Mouse (Mus musculus) midbrain, embryonic 10.5 days (tissue): ENCODE measurements around the gene Gm13275. TPM values are rescaled to one million over a fixed set of nuclear protein-coding genes. Genes with fewer than 3 reads are reported as not detected.
"Not testable (repeated sequence)": the region's sequence is repeated elsewhere in the genome, so short reads cannot be mapped to it uniquely, and the experiment has no call there.

Source experiments
- DNase-seq: peaks from one replicate; pipeline ENCODE4 v3.0.0-alpha.2; 2017; ENCODE audit warnings: low spot score
- H3K27ac ChIP-seq: fragments of 300-500 bp; sonication (generic); replicated peaks from 2 replicates; pipeline ENCODE4 v1.5.1; 2016; ENCODE audit warnings: mild to moderate bottlenecking
- H3K27me3 ChIP-seq: fragments of 300-500 bp; sonication (generic); 2 replicates; pipeline ENCODE4 v1.6.1; 2016; ENCODE audit warnings: low read depth, mild to moderate bottlenecking; ENCODE audit not compliant: poor library complexity, severe bottlenecking
- H3K36me3 ChIP-seq: fragments of 300-500 bp; sonication (generic); 2 replicates; pipeline ENCODE4 v1.6.1; 2016; ENCODE audit warnings: mild to moderate bottlenecking, moderate library complexity
- H3K4me1 ChIP-seq: fragments of 300-500 bp; sonication (generic); 2 replicates; pipeline ENCODE4 v1.6.1; 2016
- H3K4me3 ChIP-seq: fragments of 300-500 bp; sonication (generic); 2 replicates; pipeline ENCODE4 v1.5.1; 2016; ENCODE audit warnings: mild to moderate bottlenecking, moderate library complexity
- H3K9me3 ChIP-seq: fragments of 300-500 bp; sonication (generic); replicated peaks from 2 replicates; pipeline ENCODE4 v1.6.1; 2016; ENCODE audit warnings: mild to moderate bottlenecking
- WGBS: fragments of 180-500 bp; shearing (Covaris S2); methylation state at CpG from one replicate; pipeline ENCODE4 v1.1.7; 2016; 5-methylcytosine and 5-hydroxymethylcytosine counted together
- polyA plus RNA-seq: library from polyadenylated mRNA; unstranded; fragments of >200 nt; fragmentation: Nextera tagmentation; extraction: Ambion mirVana; gene quantifications from 2 replicates; pipeline ENCODE4 v1.2.1, GENCODE M21; 2016

Gene Gm13275
- polyA plus RNA-seq, 1 experiment from 2014 or later: not detected

DNA sequence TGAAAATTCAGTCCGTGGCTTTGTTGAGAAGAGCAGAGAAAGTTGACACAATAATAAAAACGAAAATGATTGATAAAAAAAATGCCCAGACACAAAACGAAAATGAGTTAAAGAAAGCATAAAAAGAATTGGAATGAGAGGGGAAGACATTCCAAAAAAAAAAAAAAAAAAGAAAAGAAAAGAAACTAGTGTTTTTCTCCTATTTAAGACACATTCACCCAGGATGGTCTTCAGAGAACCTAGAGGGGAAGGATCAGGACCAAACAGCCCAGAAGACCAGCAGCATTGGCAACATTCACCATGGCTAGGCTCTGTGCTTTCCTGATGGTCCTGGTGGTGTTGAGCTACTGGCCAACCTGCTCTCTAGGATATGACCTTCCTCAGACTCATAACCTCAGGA, 21.6 kb downstream of the Gm13275 start, which contains the start of gene Ifna7:
Gene Ifna7, plus strand, starts transcription at position 301 of the 400 bp plus-strand sequence.
- H3K36me3 ChIP-seq: no peaks in the 10 kb centered on the region
- no peaks in the 10 kb centered on the region for H3K9me3 ChIP-seq
- H3K4me1 ChIP-seq: no peaks in the 10 kb centered on the region
- H3K27ac ChIP-seq: no peak within 1 kb of the TSS
- H3K27me3 ChIP-seq: no peaks in the 10 kb centered on the region
- DNase-seq: no peak
- no peak within 1 kb of the TSS for H3K4me3 ChIP-seq
- WGBS: 64% methylated on average over 3 of the region's 3 CpGs

- WGBS: 86% methylated on average over 1 of the region's 1 CpGs
- Histone ChIP-seq H3K4me3 (no peak within 1 kb of the TSS), H3K27ac (no peak within 1 kb of the TSS), H3K36me3 (no peaks in the 10 kb centered on the region), H3K4me1 (no peaks in the 10 kb centered on the region), H3K27me3 (no peaks in the 10 kb centered on the region), H3K9me3 (no peaks in the 10 kb centered on the region)
- DNase-seq: no peak
Observed at GRCm38 (mm10) chr4:88819659-88820058, 25.4 kb downstream of the Gm13275 start, which contains the start of gene Ifna11. Ifna11 (plus strand) TSS chr4:88819959.

DNA sequence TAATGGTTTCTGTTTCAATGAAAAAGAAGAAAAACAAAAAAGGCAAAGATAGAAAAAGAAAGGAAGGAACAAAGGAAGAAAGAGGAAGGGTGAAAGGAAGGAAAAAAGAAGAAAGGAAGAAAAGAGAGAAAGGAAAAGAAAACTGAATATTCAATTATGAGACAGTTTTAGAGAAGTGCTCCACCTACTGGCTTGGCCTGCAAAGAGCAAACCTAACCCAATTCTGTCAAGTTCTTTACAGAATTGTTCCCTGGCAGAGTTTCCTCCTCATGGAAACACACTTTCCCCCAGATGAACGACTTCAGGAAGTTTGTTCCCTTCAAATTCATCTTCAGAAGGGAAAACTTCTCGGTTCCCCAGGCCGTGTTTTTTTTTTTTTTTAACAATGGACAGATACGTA, 28.7 kb downstream of the Gm13275 start:
- Histone ChIP-seq H3K27ac (no peak overlapping the region), H3K27me3 (no peaks in the 10 kb centered on the region), H3K4me1 (no peaks in the 10 kb centered on the region), H3K36me3 (no peaks in the 10 kb centered on the region), H3K4me3 (no peak overlapping the region), H3K9me3 (no peaks in the 10 kb centered on the region)
- DNase-seq: no peak
- WGBS: 29% methylated on average over 4 of the region's 4 CpGs

DNA sequence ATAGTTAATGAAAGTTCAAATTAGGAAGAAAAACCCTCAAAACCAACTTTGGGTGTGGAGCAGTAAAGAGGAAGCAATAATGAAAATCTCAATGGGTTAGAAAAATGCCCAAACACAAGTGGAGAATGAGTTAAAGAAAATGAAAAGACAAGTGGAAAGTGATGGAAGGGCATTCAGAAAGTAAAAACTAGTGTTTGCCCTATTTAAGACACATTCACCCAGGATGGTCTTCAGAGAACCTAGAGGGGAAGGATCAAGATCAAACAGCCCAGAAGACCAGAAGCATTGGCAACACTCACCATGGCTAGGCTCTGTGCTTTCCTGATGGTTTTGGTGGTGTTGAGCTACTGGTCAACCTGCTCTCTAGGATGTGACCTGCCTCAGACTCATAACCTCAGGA, 32.8 kb downstream of the Gm13275 start, which contains the start of gene Ifna6:
Gene Ifna6, plus strand, starts transcription at position 301 of the 400 bp plus-strand sequence.
- not testable (repeated sequence) for H3K27ac ChIP-seq, DNase-seq, H3K27me3 ChIP-seq, H3K9me3 ChIP-seq, H3K4me1 ChIP-seq, H3K4me3 ChIP-seq, H3K36me3 ChIP-seq

- Histone ChIP-seq H3K4me3 (no peak overlapping the region), H3K4me1 (no peaks in the 10 kb centered on the region), H3K36me3 (no peaks in the 10 kb centered on the region), H3K27ac (no peak overlapping the region), H3K9me3 (no peaks in the 10 kb centered on the region), H3K27me3 (no peaks in the 10 kb centered on the region)
- 31% methylated on average over 4 of the region's 4 CpGs for WGBS
- DNase-seq: no peak
Observed at GRCm38 (mm10) chr4:88830523-88830922, 36.2 kb downstream of the Gm13275 start.

- not testable (repeated sequence) for H3K4me3 ChIP-seq, H3K4me1 ChIP-seq, H3K36me3 ChIP-seq, H3K27me3 ChIP-seq, H3K9me3 ChIP-seq, DNase-seq, H3K27ac ChIP-seq
- 70% methylated on average over 1 of the region's 1 CpGs for WGBS
Observed at GRCm38 (mm10) chr4:88835225-88835624, 40.9 kb downstream of the Gm13275 start, which contains the start of gene Ifna5. Ifna5 (plus strand) TSS chr4:88835525.

DNA sequence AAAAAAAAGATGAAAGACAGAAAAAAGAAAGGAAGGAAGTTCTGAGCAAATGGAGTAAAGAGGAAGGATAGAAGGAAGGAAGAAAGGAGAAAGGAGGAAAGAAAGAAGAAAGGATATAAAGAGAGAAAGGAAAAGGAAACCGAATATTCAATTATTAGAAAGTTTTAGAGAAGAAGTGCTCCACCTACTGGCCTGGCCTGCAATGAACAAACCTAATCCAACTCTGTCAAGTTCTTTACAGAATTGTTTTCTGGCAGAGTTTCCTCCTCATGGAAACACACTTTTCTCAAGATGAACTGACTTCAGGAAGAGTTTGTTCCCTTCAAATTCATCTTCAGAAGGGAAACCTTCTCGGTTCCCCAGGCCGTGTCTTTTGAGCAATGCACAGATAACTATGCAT, 44.5 kb downstream of the Gm13275 start:
- Histone ChIP-seq H3K4me3 (no peak overlapping the region), H3K36me3 (no peaks in the 10 kb centered on the region), H3K27ac (no peak overlapping the region), H3K27me3 (no peaks in the 10 kb centered on the region), H3K4me1 (no peaks in the 10 kb centered on the region), H3K9me3 (no peaks in the 10 kb centered on the region)
- no peak for DNase-seq
- WGBS: 59% methylated on average over 3 of the region's 3 CpGs

- no peak overlapping the region for H3K4me3 ChIP-seq
- DNase-seq: no peak
- 86% methylated on average over 3 of the region's 3 CpGs for WGBS
Observed at GRCm38 (mm10) chr4:88840058-88840457, 45.8 kb downstream of the Gm13275 start.

GRCm38 (mm10) chr4:88841438-88841911, 47.2 kb downstream of the Gm13275 start, which contains the start of gene Ifna4:
Ifna4 (plus strand) TSS chr4:88841861.
- Histone ChIP-seq H3K4me1 (no peaks in the 10 kb centered on the region), H3K27ac (no peak within 1 kb of the TSS), H3K4me3 (no peak within 1 kb of the TSS), H3K9me3 (no peaks in the 10 kb centered on the region), H3K36me3 (no peaks in the 10 kb centered on the region), H3K27me3 (no peaks in the 10 kb centered on the region)
- no peak for DNase-seq
- WGBS: 49% methylated on average over 2 of the region's 2 CpGs

More at GRCm38 (mm10) chr4:88840058-88840457, 45.8 kb downstream of the Gm13275 start:
- H3K9me3 ChIP-seq: no peaks in the 10 kb centered on the region
- H3K27me3 ChIP-seq: no peaks in the 10 kb centered on the region
- H3K36me3 ChIP-seq: no peaks in the 10 kb centered on the region
- no peak overlapping the region for H3K27ac ChIP-seq
- no peaks in the 10 kb centered on the region for H3K4me1 ChIP-seq

Other genes with a start within 250 kb of the Gm13275 start
- gene Ifna15, start 236.2 kb upstream of the Gm13275 start, polyA plus RNA-seq: not detected in 2 replicates
- gene Ifna14, start 222.7 kb upstream of the Gm13275 start, polyA plus RNA-seq: not detected in 2 replicates
- not detected in 2 replicates for gene Ifna9, start 202.1 kb upstream of the Gm13275 start, polyA plus RNA-seq
- gene Ifna12, start 191.1 kb upstream of the Gm13275 start, polyA plus RNA-seq: not detected in 2 replicates
- gene C87499, start 160.1 kb upstream of the Gm13275 start, polyA plus RNA-seq: not detected in 2 replicates
- gene Ifna13, start 150.0 kb upstream of the Gm13275 start, polyA plus RNA-seq: not detected in 2 replicates
- gene Ifna16, start 117.6 kb upstream of the Gm13275 start, polyA plus RNA-seq: not detected in 2 replicates
- not detected in 2 replicates for gene Ifna2, start 110.6 kb upstream of the Gm13275 start, polyA plus RNA-seq
- not detected in 2 replicates for gene Ifnab, start 103.1 kb upstream of the Gm13275 start, polyA plus RNA-seq
- 0.80 and 1.1 TPM in 2 replicates for gene Gm26566, start 72.7 kb upstream of the Gm13275 start, polyA plus RNA-seq
- 95.6 and 111 TPM in 2 replicates for gene Klhl9, start 72.0 kb upstream of the Gm13275 start, polyA plus RNA-seq
- not detected in 2 replicates for gene Gm13271, start 39.6 kb upstream of the Gm13275 start, polyA plus RNA-seq
- gene Gm13283, start 34.4 kb upstream of the Gm13275 start, polyA plus RNA-seq: 0.19 and 0.32 TPM in 2 replicates
- 0.29 TPM in 1 of 2 replicates, not detected in the other for gene Gm13290, start 20.7 kb upstream of the Gm13275 start, polyA plus RNA-seq
- not detected in 2 replicates for gene Gm13289, start 17.6 kb upstream of the Gm13275 start, polyA plus RNA-seq
- gene Gm13272, start 14.6 kb upstream of the Gm13275 start, polyA plus RNA-seq: not detected in 2 replicates
- 0.51 TPM in 1 of 2 replicates, not detected in the other for gene Ifnz, start 12.4 kb upstream of the Gm13275 start, polyA plus RNA-seq
- gene Gm13276, start 8.8 kb upstream of the Gm13275 start, polyA plus RNA-seq: not detected in 2 replicates
- not detected in 2 replicates for gene Gm13277, start 5.9 kb upstream of the Gm13275 start, polyA plus RNA-seq
- not detected in 2 replicates for gene Gm13278, start 2.9 kb upstream of the Gm13275 start, polyA plus RNA-seq
- gene Gm13279, start 2.9 kb downstream of the Gm13275 start, polyA plus RNA-seq: not detected in 2 replicates
- gene Gm13285, start 5.2 kb downstream of the Gm13275 start, polyA plus RNA-seq: 0.62 TPM in 1 of 2 replicates, not detected in the other
- not detected in 2 replicates for gene Gm13287, start 8.8 kb downstream of the Gm13275 start, polyA plus RNA-seq
- 0.09 TPM in 1 of 2 replicates, not detected in the other for gene Gm13288, start 11.0 kb downstream of the Gm13275 start, polyA plus RNA-seq
- not detected in 2 replicates for gene Ifna7, start 21.7 kb downstream of the Gm13275 start, polyA plus RNA-seq
- not detected in 2 replicates for gene Ifna11, start 25.5 kb downstream of the Gm13275 start, polyA plus RNA-seq
- not detected in 2 replicates for gene Ifna6, start 32.9 kb downstream of the Gm13275 start, polyA plus RNA-seq
- not detected in 2 replicates for gene Ifna5, start 41.0 kb downstream of the Gm13275 start, polyA plus RNA-seq
- gene Ifna4, start 47.4 kb downstream of the Gm13275 start, polyA plus RNA-seq: not detected in 2 replicates
- not detected in 2 replicates for gene Ifna1, start 55.6 kb downstream of the Gm13275 start, polyA plus RNA-seq
- gene Ifne, start 85.7 kb downstream of the Gm13275 start, polyA plus RNA-seq: not detected in 2 replicates